Mouse (Mus musculus) cerebellum, adult 2 months (tissue): ENCODE measurements around the gene Olfr1080.
"Not testable (repeated sequence)": the region's sequence is repeated elsewhere in the genome, so short reads cannot be mapped to it uniquely, and the experiment has no call there.

Experiments
- CTCF ChIP-seq: fragments of 200-500 bp; IDR thresholded peaks from 2 replicates; pipeline ENCODE4 v1.5.1; 2011; ENCODE audit warnings: low read depth, mild to moderate bottlenecking, control low read depth, low read length, moderate library complexity, borderline replicate concordance; ENCODE audit not compliant: insufficient read depth
- POLR2A ChIP-seq: fragments of 200-500 bp; IDR thresholded peaks from 2 replicates; pipeline ENCODE4 v1.6.1; 2011; ENCODE audit warnings: low read length, control low read depth, borderline replicate concordance; ENCODE audit not compliant: insufficient read depth

GRCm38 (mm10) chr2:86558135-86558534 is at the start of gene Olfr1080:
- not testable (repeated sequence) for TF ChIP-seq CTCF, POLR2A
